Mouse (Mus musculus): ENCODE data around the gene Sec14l5. TPM values are rescaled to one million over a fixed set of nuclear protein-coding genes. Genes with fewer than 3 reads are reported as not detected.

The Sec14l5 gene
- polyA plus RNA-seq (2014; fragmentation: Nextera tagmentation; extraction: Ambion mirVana): 0.05 and 0.11 TPM in 2 replicates

DNA sequence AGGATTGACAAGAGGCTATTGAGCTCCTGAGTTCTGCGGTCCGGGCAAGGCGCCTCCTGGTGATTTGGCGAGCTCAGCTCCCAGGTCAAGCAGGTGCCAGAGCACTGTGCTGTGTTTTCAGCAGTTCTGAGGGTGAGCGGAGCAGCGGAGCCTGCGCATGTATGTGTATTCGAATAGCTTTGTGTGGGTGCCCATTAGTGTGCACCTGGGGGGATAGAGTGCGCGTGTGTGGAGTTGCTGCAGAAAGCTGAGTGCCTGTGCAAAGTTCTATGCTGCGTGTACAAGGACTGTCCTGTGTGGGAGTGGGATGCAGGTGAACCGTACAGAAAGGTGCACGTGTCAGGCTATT lies at the start of gene Sec14l5:
Gene Sec14l5, plus strand, starts transcription at position 73 of the 349 bp plus-strand sequence.
- H3K9ac ChIP-seq (ENCODE audit: low read length): no peak within 1 kb of the TSS
- DNase-seq (ENCODE audit: low spot score) (no peak), ATAC-seq (replicated peaks; ENCODE audit: low FRiP score, low TSS enrichment, low read depth) (no peak; the same call in 1 of the 2 replicates)
- H3K27me3 ChIP-seq (replicated peaks; ENCODE audit: control insufficient read depth, insufficient read depth, low read length): 0 out of 2 replicates have a peak, but pooled peaks cover 4% of the 10 kb centered on the region
- no peaks in the 10 kb centered on the region for H3K9me3 ChIP-seq (ENCODE audit: control insufficient read depth, low read length)
- H3K27ac ChIP-seq (ENCODE audit: low read depth): no peak within 1 kb of the TSS
- H3K36me3 ChIP-seq (ENCODE audit: control insufficient read depth, insufficient read depth, low read length): no peaks in the 10 kb centered on the region
- H3K4me3 ChIP-seq (ENCODE audit: low read depth, low read length): peak within 1 kb of the TSS; percentile 28
- H3K4me1 ChIP-seq (replicated peaks; ENCODE audit: control insufficient read depth, insufficient read depth, low read length): 0 out of 2 replicates have a peak, but pooled peaks cover 8% of the 10 kb centered on the region
- H3K4me2 ChIP-seq (ENCODE audit: low read length): peak within 1 kb of the TSS; percentile 58
- 16% methylated on average over 13 of the region's 13 CpGs for WGBS

- no peaks in the 10 kb centered on the region for H3K9me3 ChIP-seq (ENCODE audit: control insufficient read depth, low read length)
- no peaks in the 10 kb centered on the region for H3K4me1 ChIP-seq (replicated peaks; ENCODE audit: control insufficient read depth, insufficient read depth, low read length)
- H3K4me3 ChIP-seq (ENCODE audit: low read depth, low read length): no peak overlapping the region
- no peaks in the 10 kb centered on the region for H3K27me3 ChIP-seq (replicated peaks; ENCODE audit: control insufficient read depth, insufficient read depth, low read length)
- no peak overlapping the region for H3K4me2 ChIP-seq (ENCODE audit: low read length)
- WGBS: 74% methylated on average over 6 of the region's 6 CpGs
- H3K27ac ChIP-seq (ENCODE audit: low read depth): no peak overlapping the region
- H3K9ac ChIP-seq (ENCODE audit: low read length): no peak overlapping the region
- H3K36me3 ChIP-seq (ENCODE audit: control insufficient read depth, insufficient read depth, low read length): no peaks in the 10 kb centered on the region
- ATAC-seq (replicated peaks; ENCODE audit: low FRiP score, low TSS enrichment, low read depth) (no peak), DNase-seq (ENCODE audit: low spot score) (no peak)
Observed at GRCm38 (mm10) chr16:5101000-5101399, 45.9 kb upstream of the Sec14l5 start.

DNA sequence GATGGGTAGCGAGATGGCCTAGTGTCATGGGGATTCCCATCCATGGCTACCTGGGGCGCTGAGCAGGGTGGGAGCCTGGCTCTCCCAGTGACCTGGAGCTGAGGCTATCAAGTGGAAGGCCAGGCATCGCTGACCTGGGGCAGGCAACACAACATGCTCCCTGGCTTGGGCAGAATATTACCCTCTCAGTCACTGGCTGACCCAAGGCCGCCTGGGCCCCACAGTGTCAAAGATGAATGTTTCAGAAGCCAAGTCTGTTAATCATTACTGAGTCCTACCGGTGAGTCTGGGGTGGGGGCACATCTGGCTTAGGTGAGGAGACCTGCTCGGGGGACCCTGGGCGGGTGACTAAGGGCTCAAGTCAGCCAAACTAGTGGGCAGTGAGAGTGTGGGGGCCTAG lies 37.0 kb upstream of the Sec14l5 start:
- no peak overlapping the region for H3K4me2 ChIP-seq (ENCODE audit: low read length)
- H3K4me1 ChIP-seq (replicated peaks; ENCODE audit: control insufficient read depth, insufficient read depth, low read length): 0 out of 2 replicates have a peak, but pooled peaks cover 5% of the 10 kb centered on the region
- H3K4me3 ChIP-seq (ENCODE audit: low read depth, low read length): no peak overlapping the region
- H3K27me3 ChIP-seq (replicated peaks; ENCODE audit: control insufficient read depth, insufficient read depth, low read length): no peaks in the 10 kb centered on the region
- H3K9me3 ChIP-seq (ENCODE audit: control insufficient read depth, low read length): no peaks in the 10 kb centered on the region
- WGBS: 63% methylated on average over 7 of the region's 7 CpGs
- H3K9ac ChIP-seq (ENCODE audit: low read length): no peak overlapping the region
- DNase-seq (ENCODE audit: low spot score) (no peak), ATAC-seq (replicated peaks; ENCODE audit: low FRiP score, low TSS enrichment, low read depth) (peak; percentile 52; the same call in 1 of the 2 replicates)
- no peaks in the 10 kb centered on the region for H3K36me3 ChIP-seq (ENCODE audit: control insufficient read depth, insufficient read depth, low read length)
- H3K27ac ChIP-seq (ENCODE audit: low read depth): no peak overlapping the region

DNA sequence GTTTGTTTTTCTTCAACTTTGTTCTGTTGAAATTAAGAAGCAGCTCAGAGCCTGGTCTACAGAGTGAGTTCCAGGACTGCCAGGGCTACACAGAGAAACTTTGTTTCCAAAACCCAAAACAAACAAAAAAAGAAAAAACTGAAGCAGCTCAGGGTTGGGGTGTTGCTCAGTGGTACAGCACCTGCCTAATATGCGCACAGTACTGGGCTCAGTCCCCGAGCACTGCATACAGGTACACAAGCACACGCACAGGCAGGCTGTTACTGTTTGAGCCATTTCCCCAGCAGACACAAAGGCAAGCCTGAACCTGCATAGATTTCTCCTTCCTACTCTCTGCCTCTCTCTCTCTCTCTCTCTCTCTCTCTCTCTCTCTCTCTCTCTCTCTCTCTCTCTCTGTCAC lies 35.9 kb upstream of the Sec14l5 start:
- H3K4me1 ChIP-seq (replicated peaks; ENCODE audit: control insufficient read depth, insufficient read depth, low read length): 0 out of 2 replicates have a peak, but pooled peaks cover 5% of the 10 kb centered on the region
- no peak overlapping the region for H3K27ac ChIP-seq (ENCODE audit: low read depth)
- no peak overlapping the region for H3K4me2 ChIP-seq (ENCODE audit: low read length)
- no peaks in the 10 kb centered on the region for H3K9me3 ChIP-seq (ENCODE audit: control insufficient read depth, low read length)
- DNase-seq (ENCODE audit: low spot score) (no peak), ATAC-seq (replicated peaks; ENCODE audit: low FRiP score, low TSS enrichment, low read depth) (no peak)
- no peak overlapping the region for H3K4me3 ChIP-seq (ENCODE audit: low read depth, low read length)
- no peaks in the 10 kb centered on the region for H3K36me3 ChIP-seq (ENCODE audit: control insufficient read depth, insufficient read depth, low read length)
- no peak overlapping the region for H3K9ac ChIP-seq (ENCODE audit: low read length)
- no peaks in the 10 kb centered on the region for H3K27me3 ChIP-seq (replicated peaks; ENCODE audit: control insufficient read depth, insufficient read depth, low read length)
- WGBS: 76% methylated on average over 3 of the region's 3 CpGs

- H3K9ac ChIP-seq (ENCODE audit: low read length): no peak overlapping the region
- WGBS: 70% methylated on average over 4 of the region's 4 CpGs
- ATAC-seq (replicated peaks; ENCODE audit: low FRiP score, low TSS enrichment, low read depth): no peak
Observed at GRCm38 (mm10) chr16:5113002-5113550, 33.8 kb upstream of the Sec14l5 start.

GRCm38 (mm10) chr16:5113582-5113981 lies 33.3 kb upstream of the Sec14l5 start:
- Histone ChIP-seq H3K9me3 (ENCODE audit: control insufficient read depth, low read length) (no peaks in the 10 kb centered on the region), H3K27me3 (replicated peaks; ENCODE audit: control insufficient read depth, insufficient read depth, low read length) (no peaks in the 10 kb centered on the region), H3K36me3 (ENCODE audit: control insufficient read depth, insufficient read depth, low read length) (no peaks in the 10 kb centered on the region), H3K4me3 (ENCODE audit: low read depth, low read length) (no peak overlapping the region), H3K27ac (ENCODE audit: low read depth) (no peak overlapping the region), H3K4me1 (replicated peaks; ENCODE audit: control insufficient read depth, insufficient read depth, low read length) (0 out of 2 replicates have a peak, but pooled peaks cover 5% of the 10 kb centered on the region), H3K9ac (ENCODE audit: low read length) (no peak overlapping the region), H3K4me2 (ENCODE audit: low read length) (no peak overlapping the region)
- ATAC-seq (replicated peaks; ENCODE audit: low FRiP score, low TSS enrichment, low read depth) (no peak), DNase-seq (ENCODE audit: low spot score) (no peak)
- 55% methylated on average over 2 of the region's 2 CpGs for WGBS

More at GRCm38 (mm10) chr16:5113002-5113550, 33.8 kb upstream of the Sec14l5 start:
- H3K9me3 ChIP-seq (ENCODE audit: control insufficient read depth, low read length): no peaks in the 10 kb centered on the region
- no peaks in the 10 kb centered on the region for H3K27me3 ChIP-seq (replicated peaks; ENCODE audit: control insufficient read depth, insufficient read depth, low read length)
- no peaks in the 10 kb centered on the region for H3K36me3 ChIP-seq (ENCODE audit: control insufficient read depth, insufficient read depth, low read length)
- no peak overlapping the region for H3K4me2 ChIP-seq (ENCODE audit: low read length)
- DNase-seq (ENCODE audit: low spot score): no peak
- H3K4me1 ChIP-seq (replicated peaks; ENCODE audit: control insufficient read depth, insufficient read depth, low read length): 0 out of 2 replicates have a peak, but pooled peaks cover 5% of the 10 kb centered on the region
- H3K27ac ChIP-seq (ENCODE audit: low read depth): no peak overlapping the region
- no peak overlapping the region for H3K4me3 ChIP-seq (ENCODE audit: low read depth, low read length)

- 75% methylated on average over 4 of the region's 4 CpGs for WGBS
- DNase-seq (ENCODE audit: low spot score) (no peak), ATAC-seq (replicated peaks; ENCODE audit: low FRiP score, low TSS enrichment, low read depth) (no peak)
- Histone ChIP-seq H3K4me1 (replicated peaks; ENCODE audit: control insufficient read depth, insufficient read depth, low read length) (no peaks in the 10 kb centered on the region), H3K9me3 (ENCODE audit: control insufficient read depth, low read length) (no peaks in the 10 kb centered on the region), H3K36me3 (ENCODE audit: control insufficient read depth, insufficient read depth, low read length) (no peaks in the 10 kb centered on the region), H3K9ac (ENCODE audit: low read length) (no peak overlapping the region), H3K27ac (ENCODE audit: low read depth) (no peak overlapping the region), H3K4me2 (ENCODE audit: low read length) (no peak overlapping the region), H3K27me3 (replicated peaks; ENCODE audit: control insufficient read depth, insufficient read depth, low read length) (0 out of 2 replicates have a peak, but pooled peaks cover 7% of the 10 kb centered on the region), H3K4me3 (ENCODE audit: low read depth, low read length) (no peak overlapping the region)
Observed at GRCm38 (mm10) chr16:5119385-5119784, 27.5 kb upstream of the Sec14l5 start.

- no peak overlapping the region for H3K4me2 ChIP-seq (ENCODE audit: low read length)
- WGBS: 78% methylated on average over 4 of the region's 4 CpGs
- no peak overlapping the region for H3K4me3 ChIP-seq (ENCODE audit: low read depth, low read length)
- ATAC-seq (replicated peaks; ENCODE audit: low FRiP score, low TSS enrichment, low read depth) (no peak), DNase-seq (ENCODE audit: low spot score) (no peak)
- no peaks in the 10 kb centered on the region for H3K36me3 ChIP-seq (ENCODE audit: control insufficient read depth, insufficient read depth, low read length)
- no peaks in the 10 kb centered on the region for H3K4me1 ChIP-seq (replicated peaks; ENCODE audit: control insufficient read depth, insufficient read depth, low read length)
- H3K27me3 ChIP-seq (replicated peaks; ENCODE audit: control insufficient read depth, insufficient read depth, low read length): 0 out of 2 replicates have a peak, but pooled peaks cover 7% of the 10 kb centered on the region
- H3K9ac ChIP-seq (ENCODE audit: low read length): no peak overlapping the region
- no peaks in the 10 kb centered on the region for H3K9me3 ChIP-seq (ENCODE audit: control insufficient read depth, low read length)
- H3K27ac ChIP-seq (ENCODE audit: low read depth): no peak overlapping the region
Observed at GRCm38 (mm10) chr16:5119845-5120244, 27.1 kb upstream of the Sec14l5 start.

GRCm38 (mm10) chr16:5123476-5123875 lies 23.4 kb upstream of the Sec14l5 start:
- no peaks in the 10 kb centered on the region for H3K4me1 ChIP-seq (replicated peaks; ENCODE audit: control insufficient read depth, insufficient read depth, low read length)
- WGBS: 51% methylated on average over 6 of the region's 6 CpGs
- no peaks in the 10 kb centered on the region for H3K9me3 ChIP-seq (ENCODE audit: control insufficient read depth, low read length)
- H3K27me3 ChIP-seq (replicated peaks; ENCODE audit: control insufficient read depth, insufficient read depth, low read length): 0 out of 2 replicates have a peak, but pooled peaks cover 7% of the 10 kb centered on the region
- H3K27ac ChIP-seq (ENCODE audit: low read depth): no peak overlapping the region
- ATAC-seq (replicated peaks; ENCODE audit: low FRiP score, low TSS enrichment, low read depth) (no peak), DNase-seq (ENCODE audit: low spot score) (no peak)
- no peak overlapping the region for H3K9ac ChIP-seq (ENCODE audit: low read length)
- H3K36me3 ChIP-seq (ENCODE audit: control insufficient read depth, insufficient read depth, low read length): no peaks in the 10 kb centered on the region
- H3K4me3 ChIP-seq (ENCODE audit: low read depth, low read length): no peak overlapping the region
- H3K4me2 ChIP-seq (ENCODE audit: low read length): no peak overlapping the region
